7 mouse cellular contexts compared by ENCODE assay signal in the genomic region with DNA sequence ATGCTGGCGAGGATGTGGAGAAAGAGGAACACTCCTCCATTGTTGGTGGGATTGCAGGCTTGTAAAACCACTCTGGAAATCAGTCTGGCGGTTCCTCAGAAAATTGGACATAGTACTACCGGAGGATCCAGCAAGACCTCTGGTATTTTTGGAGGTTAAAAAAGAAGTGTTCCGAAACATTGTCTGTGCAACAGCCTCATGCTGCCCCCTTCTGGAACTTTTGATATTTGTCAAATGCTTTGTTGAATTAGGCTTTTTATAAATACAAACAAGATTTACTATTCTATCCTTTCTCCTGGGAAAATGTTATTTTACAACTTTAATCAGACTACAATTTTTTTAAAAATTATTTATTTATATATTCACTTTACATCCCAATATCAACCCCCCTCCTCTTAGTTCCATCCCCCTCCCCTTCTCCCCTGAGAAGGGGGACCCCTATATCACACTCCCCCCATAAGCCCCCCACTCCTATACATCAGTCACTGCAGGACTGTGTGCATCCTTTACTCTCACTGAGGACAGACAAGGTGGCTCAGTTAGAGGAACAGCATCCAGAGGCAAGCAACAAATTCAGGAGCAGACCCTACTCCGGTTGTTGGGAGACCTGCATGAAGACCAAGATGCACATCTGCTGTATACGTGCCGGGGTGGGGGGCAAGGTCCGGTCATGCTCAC. TPM values are rescaled to one million over a fixed set of nuclear protein-coding genes. Genes with fewer than 3 reads are reported as not detected.
DNase-seq lines count a peak whose midpoint lies in the region; ATAC-seq and TF ChIP-seq lines count a peak whose summit lies in the region.

No protein-coding gene starts in this region.

- DNase-seq in kidney, adult 8-10 months = peak; percentile 9 to 34
- peak; percentile 44 for DNase-seq in A20 (ENCODE audit: low read depth, low spot score)
- peak; percentile 24 for DNase-seq in Muller cell, postnatal 12 days (ENCODE audit: inconsistent ontology term)
- peak; percentile 28 for DNase-seq in embryonic facial prominence, embryonic 14.5 days (ENCODE audit: low spot score)
- no peak for DNase-seq in stomach, postnatal 0 days (ENCODE audit: low spot score)
- no peak for DNase-seq in spleen, adult 12 weeks (ENCODE audit: low spot score)

- H3K36me3 ChIP-seq in kidney, embryonic 16.5 days (ENCODE audit: insufficient read depth, low read length) = no peaks in the 10 kb centered on the region
- H3K36me3 ChIP-seq in embryonic facial prominence, embryonic 14.5 days (ENCODE audit: control insufficient read depth, insufficient read depth, low read length) = no peaks in the 10 kb centered on the region
- no peaks in the 10 kb centered on the region for H3K36me3 ChIP-seq in stomach, postnatal 0 days (ENCODE audit: control insufficient read depth, insufficient read depth, low read length)

- no peak overlapping the region for H3K27ac ChIP-seq in kidney, embryonic 16.5 days (ENCODE audit: low read length)
- no peak overlapping the region for H3K27ac ChIP-seq in embryonic facial prominence, embryonic 14.5 days (replicated peaks; ENCODE audit: low read depth, low read length)
- H3K27ac ChIP-seq in stomach, postnatal 0 days (replicated peaks) = no peak overlapping the region

- no peak for ATAC-seq in kidney, embryonic 16.5 days (ENCODE audit: low FRiP score, low TSS enrichment)
- ATAC-seq in embryonic facial prominence, embryonic 14.5 days (ENCODE audit: low read depth) = no peak
- no peak for ATAC-seq in stomach, postnatal 0 days (ENCODE audit: low FRiP score, low TSS enrichment)

- no peak overlapping the region for H3K4me3 ChIP-seq in kidney, embryonic 16.5 days (ENCODE audit: low read length)
- no peak overlapping the region for H3K4me3 ChIP-seq in embryonic facial prominence, embryonic 14.5 days (ENCODE audit: low read depth, low read length)
- no peak overlapping the region for H3K4me3 ChIP-seq in stomach, postnatal 0 days (ENCODE audit: low read depth, low read length)

- no peaks in the 10 kb centered on the region for H3K27me3 ChIP-seq in kidney, embryonic 16.5 days (ENCODE audit: insufficient read depth, low read length)
- H3K27me3 ChIP-seq in embryonic facial prominence, embryonic 14.5 days (replicated peaks; ENCODE audit: control insufficient read depth, insufficient read depth, low read length) = no peaks in the 10 kb centered on the region
- no peaks in the 10 kb centered on the region for H3K27me3 ChIP-seq in stomach, postnatal 0 days (ENCODE audit: control insufficient read depth, insufficient read depth, low read length)

- H3K4me1 ChIP-seq in kidney, embryonic 16.5 days (ENCODE audit: insufficient read depth, low read length) = no peaks in the 10 kb centered on the region; the same call in 1 of the 2 replicates
- no peaks in the 10 kb centered on the region for H3K4me1 ChIP-seq in embryonic facial prominence, embryonic 14.5 days (ENCODE audit: control insufficient read depth, insufficient read depth, low read length)
- no peaks in the 10 kb centered on the region; the same call in 1 of the 2 replicates for H3K4me1 ChIP-seq in stomach, postnatal 0 days (replicated peaks; ENCODE audit: control insufficient read depth, insufficient read depth)

- H3K9ac ChIP-seq in kidney, embryonic 16.5 days (replicated peaks; ENCODE audit: low read length) = no peak overlapping the region
- no peak overlapping the region for H3K9ac ChIP-seq in embryonic facial prominence, embryonic 14.5 days (ENCODE audit: low read depth, low read length)
- H3K9ac ChIP-seq in stomach, postnatal 0 days (ENCODE audit: low read length) = no peak overlapping the region

- H3K9me3 ChIP-seq in kidney, embryonic 16.5 days (ENCODE audit: low read length) = no peaks in the 10 kb centered on the region
- no peaks in the 10 kb centered on the region for H3K9me3 ChIP-seq in embryonic facial prominence, embryonic 14.5 days (ENCODE audit: control insufficient read depth, low read length)
- H3K9me3 ChIP-seq in stomach, postnatal 0 days (ENCODE audit: control insufficient read depth, low read length) = no peaks in the 10 kb centered on the region

- TF ChIP-seq CTCF in stomach, postnatal 0 days (IDR thresholded peaks at IDR 0.05; ENCODE audit: low read depth) = peak; percentile 78

- TF ChIP-seq EP300 in stomach, postnatal 0 days (optimal IDR thresholded peaks at IDR 0.05) = no peak

- H3K4me2 ChIP-seq in kidney, embryonic 16.5 days (replicated peaks; ENCODE audit: low read depth, low read length) = no peak overlapping the region
- no peak overlapping the region for H3K4me2 ChIP-seq in embryonic facial prominence, embryonic 14.5 days (ENCODE audit: low read depth, low read length)
- H3K4me2 ChIP-seq in stomach, postnatal 0 days (replicated peaks; ENCODE audit: low read depth) = no peak overlapping the region

- WGBS in kidney, embryonic 16.5 days = 72% methylated on average over 7 of the region's 8 CpGs
- 67% methylated on average over 7 of the region's 8 CpGs for WGBS in embryonic facial prominence, embryonic 14.5 days
- WGBS in stomach, postnatal 0 days = 74% methylated on average over 7 of the region's 8 CpGs

RNA-seq across cellular contexts. Expression of a gene that starts 38.3 kb away (rescaled TPM):
- polyA plus RNA-seq in kidney, embryonic 16.5 days (2015; fragmentation: Nextera tagmentation; extraction: Ambion mirVana) = 3.7 and 8.9 TPM in 2 replicates
- polyA plus RNA-seq in embryonic facial prominence, embryonic 14.5 days (2014; fragmentation: Nextera tagmentation; extraction: Ambion mirVana) = 1.7 and 3.3 TPM in 2 replicates
- 539 and 549 TPM in 2 replicates for polyA plus RNA-seq in stomach, postnatal 0 days (2015; fragmentation: Nextera tagmentation; extraction: Ambion mirVana)

Comparison
In these comparisons a context has a peak if more than half of its experiments do, and no peak if none do; other contexts are left out.
1. DNase-seq: peak in kidney, adult 8-10 months (2 of 2), A20 (single experiment), Muller cell, postnatal 12 days (single experiment) and embryonic facial prominence, embryonic 14.5 days (single experiment); none in stomach, postnatal 0 days (single experiment) and spleen, adult 12 weeks (single experiment).
2. RNA of a gene that starts 38.3 kb away (polyA plus RNA-seq): 539 to 549 TPM in stomach, postnatal 0 days; 3.7 to 8.9 TPM in kidney, embryonic 16.5 days and 1.7 to 3.3 TPM in embryonic facial prominence, embryonic 14.5 days; every median in the first group is over 10 times any median in the second.